Mouse (Mus musculus) forebrain, embryonic 15.5 days (tissue): ENCODE measurements around the gene Hp1bp3. TPM values are rescaled to one million over a fixed set of nuclear protein-coding genes. Genes with fewer than 3 reads are reported as not detected.

Experiments used
- ATAC-seq: fragments of 200-750 bp; cut with Nextera tagmentation; replicated peaks from 2 replicates; pipeline ENCODE4 v1.8.0; 2017; ENCODE audit warnings: mild to moderate bottlenecking, moderate TSS enrichment, moderate library complexity
- H3K27ac ChIP-seq: fragments of 300-500 bp; sonication (generic); replicated peaks from 2 replicates; pipeline ENCODE4 v1.5.1; 2015; ENCODE audit warnings: mild to moderate bottlenecking, inconsistent platforms
- H3K27me3 ChIP-seq: fragments of 300-500 bp; sonication (generic); 2 replicates; pipeline ENCODE4 v1.6.1; 2015; ENCODE audit warnings: inconsistent platforms
- H3K36me3 ChIP-seq: fragments of 300-500 bp; sonication (generic); 2 replicates; pipeline ENCODE4 v1.6.1; 2015; ENCODE audit warnings: mild to moderate bottlenecking, inconsistent platforms
- H3K4me1 ChIP-seq: fragments of 300-500 bp; sonication (generic); 2 replicates; pipeline ENCODE4 v1.6.1; 2015; ENCODE audit warnings: inconsistent platforms
- H3K4me2 ChIP-seq: fragments of 300-500 bp; sonication (generic); replicated peaks from 2 replicates; pipeline ENCODE4 v1.6.1; 2015; ENCODE audit warnings: mild to moderate bottlenecking, inconsistent platforms
- H3K4me3 ChIP-seq: fragments of 300-500 bp; sonication (generic); 2 replicates; pipeline ENCODE4 v1.5.1; 2015; ENCODE audit warnings: mild to moderate bottlenecking, inconsistent platforms
- H3K9ac ChIP-seq: fragments of 300-500 bp; sonication (generic); replicated peaks from 2 replicates; pipeline ENCODE4 v1.6.1; 2015; ENCODE audit warnings: mild to moderate bottlenecking, inconsistent platforms
- H3K9me3 ChIP-seq: fragments of 300-500 bp; sonication (generic); 2 replicates; pipeline ENCODE4 v1.6.1; 2016; ENCODE audit warnings: inconsistent platforms
- WGBS: fragments of 180-500 bp; shearing (Covaris S2); methylation state at CpG from one replicate; pipeline ENCODE4 v1.1.7; 2015; ENCODE audit warnings: mixed read lengths; 5-methylcytosine and 5-hydroxymethylcytosine counted together
- polyA plus RNA-seq: library from polyadenylated mRNA; unstranded; fragments of >200 nt; fragmentation: Nextera tagmentation; extraction: Ambion mirVana; gene quantifications from 2 replicates; pipeline ENCODE4 v1.2.1, GENCODE M21; 2015

Gene Hp1bp3
- polyA plus RNA-seq, 1 experiment from 2014 or later, result 262 TPM

DNA sequence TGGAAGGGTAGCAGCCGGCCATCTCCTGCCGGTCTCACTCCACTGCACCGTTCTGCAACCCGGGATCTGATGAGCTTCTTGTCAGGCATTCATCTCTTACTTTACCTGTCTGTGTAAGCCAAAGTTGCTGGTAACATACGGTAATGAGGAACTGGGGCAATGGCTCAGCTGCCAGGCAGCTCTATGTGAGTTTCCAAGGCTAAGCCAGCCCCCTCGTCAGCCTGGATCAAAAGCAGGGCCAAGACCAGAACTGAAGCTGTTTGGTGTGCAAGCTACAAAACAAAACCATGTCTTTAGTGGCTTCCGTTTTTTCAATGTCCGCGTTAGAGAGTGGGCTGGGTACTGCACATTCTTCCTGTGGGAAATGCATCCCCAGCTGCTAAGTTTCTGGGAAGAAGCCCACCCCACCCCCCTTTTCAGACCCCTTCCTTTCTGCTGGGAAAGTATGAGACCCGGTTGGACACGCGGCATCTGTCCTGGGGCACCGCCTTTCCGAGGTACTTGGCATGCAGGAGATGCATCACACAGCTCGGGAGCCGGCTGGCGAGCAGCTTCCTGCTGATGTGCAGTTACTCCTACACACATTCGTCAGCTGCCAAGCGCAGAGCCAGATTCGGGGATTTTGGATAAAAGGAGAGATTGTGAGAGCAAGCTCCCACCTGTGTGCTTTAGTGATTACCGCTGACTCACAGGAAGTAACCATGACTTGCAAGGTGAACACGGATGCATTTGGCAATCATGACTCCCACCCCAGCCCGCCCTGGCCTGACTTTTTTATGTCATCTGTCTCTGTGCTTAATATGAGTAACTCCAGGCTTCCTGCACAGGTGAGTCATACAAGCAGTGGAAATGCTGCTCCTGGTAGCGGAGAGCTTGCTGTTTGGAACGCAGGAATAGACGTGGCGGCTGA lies 30.9 kb downstream of the Hp1bp3 start:
- H3K27ac ChIP-seq, result no peak overlapping the region; the same call in 1 of the 2 replicates
- H3K4me3 ChIP-seq, result no peak overlapping the region
- no peak for ATAC-seq
- 70% methylated on average over 27 of the region's 27 CpGs for WGBS
- H3K9ac ChIP-seq, result no peak overlapping the region
- H3K9me3 ChIP-seq, result no peaks in the 10 kb centered on the region
- H3K4me1 ChIP-seq, result peaks cover 23% of the 10 kb centered on the region
- no peaks in the 10 kb centered on the region; the same call in 1 of the 2 replicates for H3K27me3 ChIP-seq
- no peak overlapping the region for H3K4me2 ChIP-seq
- peaks cover 56% of the 10 kb centered on the region for H3K36me3 ChIP-seq

DNA sequence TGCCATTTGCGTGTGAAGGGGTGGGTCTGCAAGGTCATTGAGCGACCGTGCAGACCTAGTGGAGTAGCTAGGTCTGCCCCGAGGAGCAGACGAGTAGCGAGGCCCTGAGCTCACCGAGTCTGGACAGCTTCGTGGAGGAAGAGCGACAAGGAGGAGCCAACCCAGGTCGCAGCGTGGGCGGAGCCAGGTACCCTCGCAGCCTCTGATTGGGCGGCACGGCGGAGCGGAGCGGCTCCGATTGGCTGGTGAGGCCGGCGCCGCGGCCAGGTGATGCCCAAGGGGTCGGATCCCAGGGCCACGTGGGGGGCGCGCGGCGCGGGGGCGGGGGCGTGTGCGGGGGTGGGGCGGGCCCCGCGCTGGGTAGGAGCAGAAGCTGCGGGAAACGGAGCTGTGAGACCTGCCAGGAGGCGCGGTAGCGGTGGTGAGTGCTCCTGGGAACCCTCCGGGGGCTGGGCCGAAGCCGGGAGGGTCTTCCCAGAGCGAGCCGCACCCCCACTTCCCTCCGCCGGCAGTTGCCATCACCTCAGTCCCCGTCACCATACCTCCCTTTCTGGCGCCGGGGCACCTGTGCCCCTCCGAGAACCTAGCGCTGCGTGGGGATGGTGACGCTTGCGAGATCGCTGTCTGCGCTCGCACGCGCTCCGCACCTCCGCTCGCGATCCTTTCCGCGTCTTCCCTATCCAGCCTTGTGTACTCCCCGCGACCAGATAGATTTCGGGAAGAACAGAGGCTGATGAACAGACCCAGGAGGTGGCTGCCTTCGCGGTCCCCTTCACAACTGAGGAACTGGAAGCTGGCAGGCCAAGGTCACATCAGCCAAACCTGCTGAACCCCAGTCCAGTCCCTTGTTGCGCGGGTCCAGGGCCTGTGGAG lies 34.2 kb downstream of the Hp1bp3 start, which contains the start of the genes Sh2d5 and Kif17:
Sh2d5 (plus strand) TSS at position 316 of the 873 bp plus-strand sequence.
Kif17 (plus strand) TSS at position 348 of the 873 bp plus-strand sequence.
- H3K4me3 ChIP-seq, result peak within 1 kb of the TSS; percentile 61
- peaks cover 15% of the 10 kb centered on the region; the same call in 1 of the 2 replicates for H3K27me3 ChIP-seq
- peak within 1 kb of the TSS; percentile 64 for H3K9ac ChIP-seq
- H3K9me3 ChIP-seq, result no peaks in the 10 kb centered on the region
- peak within 1 kb of the TSS; percentile 97 for H3K4me2 ChIP-seq
- H3K27ac ChIP-seq, result 0 out of 2 replicates have a peak within 1 kb of the TSS, but pooled peaks have one; percentile 23
- under 1% methylated on average over 71 of the region's 74 CpGs for WGBS
- peaks cover 32% of the 10 kb centered on the region for H3K4me1 ChIP-seq
- peaks cover 25% of the 10 kb centered on the region for H3K36me3 ChIP-seq
- ATAC-seq, result peak; percentile 90

DNA sequence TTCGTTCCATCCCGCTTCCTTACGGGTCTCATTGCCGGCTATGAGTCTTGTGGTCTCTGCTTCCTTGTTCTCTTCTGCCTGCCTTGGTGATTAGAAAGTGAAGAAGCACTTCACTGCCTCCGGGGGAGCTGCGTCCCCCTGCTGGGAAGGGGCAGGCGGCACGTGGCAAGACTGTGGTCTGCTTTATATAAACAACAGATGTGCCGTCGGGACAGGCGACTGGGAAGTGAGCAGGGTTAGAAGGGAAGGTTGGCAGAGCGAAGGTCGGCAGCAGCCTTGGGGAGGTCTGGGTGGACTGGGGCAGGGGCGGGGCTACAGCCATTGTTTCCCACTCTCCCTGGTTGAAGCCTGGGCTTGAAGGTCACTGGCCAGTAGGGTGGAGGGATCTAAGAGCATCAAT lies 35.7 kb downstream of the Hp1bp3 start:
- under 1% methylated on average over 14 of the region's 14 CpGs for WGBS
- no peak overlapping the region for H3K27ac ChIP-seq
- ATAC-seq, result no peak

DNA sequence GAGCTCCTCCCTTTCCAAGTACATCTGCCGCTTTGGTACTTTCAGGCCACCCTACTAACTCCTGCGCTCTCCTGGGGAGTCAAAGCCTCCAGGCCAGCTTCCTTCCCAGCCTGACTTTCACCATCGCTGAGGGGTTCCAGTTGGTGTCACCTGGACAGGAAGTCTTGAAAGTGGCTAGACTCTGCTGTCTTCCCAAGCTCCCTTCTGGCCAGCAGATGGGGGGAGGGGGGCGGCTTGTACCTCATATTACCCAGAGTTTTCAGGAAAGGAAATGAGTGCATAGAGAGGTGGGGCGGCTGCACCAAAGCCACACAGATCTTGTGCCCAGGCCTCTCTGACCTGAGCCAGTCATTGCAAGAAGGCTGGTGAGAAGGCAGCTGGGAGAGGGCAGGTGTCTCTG lies 36.1 kb downstream of the Hp1bp3 start:
- 14% methylated on average over 5 of the region's 5 CpGs for WGBS
- Histone ChIP-seq H3K27ac (no peak overlapping the region), H3K4me3 (peak overlapping the region; percentile 61), H3K4me2 (peak overlapping the region; percentile 97), H3K4me1 (peaks cover 32% of the 10 kb centered on the region), H3K9me3 (no peaks in the 10 kb centered on the region), H3K9ac (peak overlapping the region; percentile 64), H3K27me3 (peaks cover 15% of the 10 kb centered on the region; the same call in 1 of the 2 replicates), H3K36me3 (peaks cover 7% of the 10 kb centered on the region)
- ATAC-seq, result no peak

More for the DNA sequence above, 35.7 kb downstream of the Hp1bp3 start:
- peak overlapping the region; percentile 61 for H3K4me3 ChIP-seq
- peaks cover 11% of the 10 kb centered on the region for H3K36me3 ChIP-seq
- H3K4me2 ChIP-seq, result peak overlapping the region; percentile 97
- H3K9ac ChIP-seq, result peak overlapping the region; percentile 64
- H3K9me3 ChIP-seq, result no peaks in the 10 kb centered on the region
- H3K27me3 ChIP-seq, result peaks cover 15% of the 10 kb centered on the region; the same call in 1 of the 2 replicates
- H3K4me1 ChIP-seq, result peaks cover 32% of the 10 kb centered on the region

DNA sequence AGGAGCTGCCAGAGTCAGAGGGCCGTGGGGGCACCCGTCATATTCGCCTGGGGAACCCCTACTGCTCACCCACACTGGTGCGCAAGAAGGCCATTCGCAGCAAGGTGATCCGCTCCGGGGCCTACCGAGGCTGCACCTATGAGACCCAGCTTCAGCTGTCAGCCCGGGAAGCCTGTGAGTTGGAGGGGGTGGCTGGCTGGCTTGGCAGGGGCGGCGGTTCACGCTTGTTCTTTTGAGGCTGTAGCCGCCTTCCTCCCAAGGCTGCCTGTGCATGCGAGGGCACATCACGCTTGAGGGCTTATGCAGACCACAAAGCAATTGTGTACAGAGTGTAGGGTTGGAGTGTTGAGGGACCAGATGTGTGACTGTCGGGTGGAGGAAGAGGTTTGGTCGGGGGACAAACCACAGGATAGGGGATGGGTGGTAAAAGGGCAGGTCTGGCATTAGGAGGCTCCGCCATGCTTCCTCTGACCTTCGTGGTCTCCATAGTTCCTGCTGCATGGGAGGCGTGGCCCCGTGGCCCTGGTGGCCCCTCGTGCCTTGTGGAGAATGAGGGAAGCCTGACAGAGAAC lies 41.1 kb downstream of the Hp1bp3 start:
- H3K4me1 ChIP-seq, result peaks cover 7% of the 10 kb centered on the region
- peaks cover 15% of the 10 kb centered on the region; the same call in 1 of the 2 replicates for H3K27me3 ChIP-seq
- ATAC-seq, result no peak
- H3K27ac ChIP-seq, result no peak overlapping the region
- WGBS, result 84% methylated on average over 22 of the region's 22 CpGs
- no peak overlapping the region for H3K4me3 ChIP-seq
- H3K9ac ChIP-seq, result no peak overlapping the region
- H3K9me3 ChIP-seq, result no peaks in the 10 kb centered on the region
- H3K4me2 ChIP-seq, result no peak overlapping the region
- H3K36me3 ChIP-seq, result no peaks in the 10 kb centered on the region

DNA sequence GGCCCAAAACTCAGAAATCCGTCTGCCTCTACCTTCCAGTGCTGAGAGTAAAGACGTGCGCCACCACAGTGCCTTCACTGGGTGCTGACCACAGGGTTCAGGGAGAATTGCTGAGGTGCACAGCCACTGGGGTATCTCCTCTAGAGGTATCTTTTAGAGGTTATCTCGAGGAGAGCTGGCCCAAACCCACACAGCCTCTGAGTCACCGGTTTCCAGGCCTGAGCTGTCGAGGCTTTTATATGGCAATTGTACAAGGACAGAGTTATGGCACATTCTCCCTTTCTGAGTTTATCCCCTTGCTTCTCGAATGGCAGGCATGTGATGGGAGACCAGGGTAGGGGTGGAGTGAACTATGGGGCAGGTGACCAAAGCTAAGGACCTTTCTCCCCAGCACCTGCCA lies 42.6 kb downstream of the Hp1bp3 start:
- ATAC-seq, result no peak
- Histone ChIP-seq H3K4me1 (peaks cover 7% of the 10 kb centered on the region), H3K4me2 (no peak overlapping the region), H3K9ac (no peak overlapping the region), H3K36me3 (no peaks in the 10 kb centered on the region), H3K9me3 (no peaks in the 10 kb centered on the region), H3K27me3 (peaks cover 15% of the 10 kb centered on the region), H3K27ac (no peak overlapping the region), H3K4me3 (no peak overlapping the region)
- 80% methylated on average over 7 of the region's 7 CpGs for WGBS

DNA sequence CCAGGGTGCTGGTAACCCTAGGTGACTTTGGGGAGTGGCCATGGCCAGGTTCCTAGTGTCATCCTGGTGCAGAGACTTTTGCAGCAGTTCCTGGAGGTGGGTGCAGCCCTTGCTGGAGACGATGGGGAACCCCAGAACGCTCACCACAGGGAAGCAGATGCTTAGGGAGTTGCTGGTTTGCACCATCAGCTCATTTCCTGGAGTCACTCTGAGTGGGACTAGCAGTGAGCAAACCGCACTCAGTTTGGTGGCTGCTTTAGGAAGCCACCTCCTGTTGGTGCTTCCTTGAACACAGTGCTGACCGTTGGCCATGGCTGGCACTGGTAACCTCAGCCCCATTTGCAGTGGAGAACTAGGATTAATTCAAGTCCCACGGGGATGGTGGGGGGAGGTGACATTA lies 43.4 kb downstream of the Hp1bp3 start:
- Histone ChIP-seq H3K4me2 (no peak overlapping the region), H3K27me3 (peaks cover 9% of the 10 kb centered on the region; the same call in 1 of the 2 replicates), H3K4me3 (no peak overlapping the region), H3K36me3 (no peaks in the 10 kb centered on the region), H3K27ac (no peak overlapping the region), H3K4me1 (peaks cover 7% of the 10 kb centered on the region), H3K9me3 (no peaks in the 10 kb centered on the region), H3K9ac (no peak overlapping the region)
- no peak for ATAC-seq
- 87% methylated on average over 5 of the region's 5 CpGs for whole genome bisulfite sequencing

DNA sequence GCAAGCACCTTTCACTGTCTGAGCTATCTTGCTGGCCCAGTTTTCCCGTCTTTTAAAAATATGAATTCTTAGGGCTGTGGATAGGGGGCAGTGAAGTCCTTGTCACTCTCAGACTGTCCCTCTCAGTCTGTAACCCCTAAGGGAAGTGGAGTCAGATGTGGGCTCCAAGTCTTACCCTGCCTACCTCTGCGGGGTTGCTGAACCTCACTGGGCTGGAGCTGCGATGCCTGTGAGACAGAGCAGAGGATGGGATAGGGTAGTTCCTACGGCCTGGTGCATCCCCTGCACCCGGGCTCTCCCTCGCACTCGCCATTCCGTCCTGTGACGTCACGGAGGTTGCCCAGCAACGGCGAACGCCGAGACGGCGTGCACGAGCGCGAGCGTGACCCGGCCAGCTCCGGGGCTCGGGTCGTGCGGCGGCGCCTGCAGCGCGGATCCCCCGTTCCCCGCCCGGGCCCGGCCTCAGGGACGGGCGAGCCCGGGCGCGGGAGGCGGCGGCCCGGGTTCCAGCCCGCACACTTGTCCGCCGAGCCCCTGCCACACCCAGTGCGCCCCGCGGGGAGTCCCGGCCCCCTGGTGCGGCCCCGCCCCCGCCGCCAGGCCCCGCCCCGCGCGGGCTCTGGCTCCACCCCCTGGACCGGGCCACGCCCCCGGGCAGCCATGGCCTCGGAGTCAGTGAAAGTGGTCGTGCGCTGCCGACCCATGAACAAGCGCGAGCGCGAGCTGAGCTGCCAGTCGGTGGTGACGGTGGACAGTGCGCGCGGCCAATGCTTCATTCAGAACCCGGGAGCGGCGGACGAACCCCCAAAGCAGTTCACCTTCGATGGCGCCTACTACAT lies 46.0 kb downstream of the Hp1bp3 start:
- Histone ChIP-seq H3K4me2 (peak overlapping the region; percentile 88), H3K9me3 (no peaks in the 10 kb centered on the region), H3K27ac (no peak overlapping the region; the same call in 1 of the 2 replicates), H3K9ac (peak overlapping the region; percentile 39), H3K36me3 (no peaks in the 10 kb centered on the region), H3K27me3 (peaks cover 9% of the 10 kb centered on the region; the same call in 1 of the 2 replicates), H3K4me3 (peak overlapping the region; percentile 60), H3K4me1 (peaks cover 7% of the 10 kb centered on the region)
- ATAC-seq, result peak; percentile 88
- under 1% methylated on average over 74 of the region's 78 CpGs for WGBS

DNA sequence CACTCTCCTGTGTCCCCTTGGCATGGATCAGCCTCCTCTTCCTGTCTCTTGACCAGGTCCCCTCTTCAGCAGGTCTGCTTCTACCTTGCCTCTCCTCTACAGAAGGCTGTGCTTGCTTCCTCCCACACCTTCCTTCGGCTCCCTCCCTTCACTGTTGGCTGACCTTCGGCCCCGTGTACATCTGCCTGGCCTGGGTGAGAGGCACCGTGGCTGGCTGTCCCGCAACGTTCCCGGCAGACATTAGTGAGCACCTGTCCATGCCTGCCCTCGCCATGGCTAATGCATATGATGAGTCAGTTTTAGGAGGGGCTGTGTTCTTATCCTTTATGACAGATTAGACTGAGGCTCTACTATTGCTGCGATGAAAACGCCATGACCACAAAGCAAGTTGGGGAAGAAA lies 51.8 kb downstream of the Hp1bp3 start:
- Histone ChIP-seq H3K4me3 (no peak overlapping the region), H3K36me3 (no peaks in the 10 kb centered on the region), H3K9me3 (no peaks in the 10 kb centered on the region), H3K27ac (no peak overlapping the region), H3K4me2 (no peak overlapping the region), H3K9ac (no peak overlapping the region), H3K4me1 (peaks cover 5% of the 10 kb centered on the region), H3K27me3 (peaks cover 6% of the 10 kb centered on the region; the same call in 1 of the 2 replicates)
- WGBS, result 90% methylated on average over 10 of the region's 10 CpGs
- no peak for ATAC-seq

DNA sequence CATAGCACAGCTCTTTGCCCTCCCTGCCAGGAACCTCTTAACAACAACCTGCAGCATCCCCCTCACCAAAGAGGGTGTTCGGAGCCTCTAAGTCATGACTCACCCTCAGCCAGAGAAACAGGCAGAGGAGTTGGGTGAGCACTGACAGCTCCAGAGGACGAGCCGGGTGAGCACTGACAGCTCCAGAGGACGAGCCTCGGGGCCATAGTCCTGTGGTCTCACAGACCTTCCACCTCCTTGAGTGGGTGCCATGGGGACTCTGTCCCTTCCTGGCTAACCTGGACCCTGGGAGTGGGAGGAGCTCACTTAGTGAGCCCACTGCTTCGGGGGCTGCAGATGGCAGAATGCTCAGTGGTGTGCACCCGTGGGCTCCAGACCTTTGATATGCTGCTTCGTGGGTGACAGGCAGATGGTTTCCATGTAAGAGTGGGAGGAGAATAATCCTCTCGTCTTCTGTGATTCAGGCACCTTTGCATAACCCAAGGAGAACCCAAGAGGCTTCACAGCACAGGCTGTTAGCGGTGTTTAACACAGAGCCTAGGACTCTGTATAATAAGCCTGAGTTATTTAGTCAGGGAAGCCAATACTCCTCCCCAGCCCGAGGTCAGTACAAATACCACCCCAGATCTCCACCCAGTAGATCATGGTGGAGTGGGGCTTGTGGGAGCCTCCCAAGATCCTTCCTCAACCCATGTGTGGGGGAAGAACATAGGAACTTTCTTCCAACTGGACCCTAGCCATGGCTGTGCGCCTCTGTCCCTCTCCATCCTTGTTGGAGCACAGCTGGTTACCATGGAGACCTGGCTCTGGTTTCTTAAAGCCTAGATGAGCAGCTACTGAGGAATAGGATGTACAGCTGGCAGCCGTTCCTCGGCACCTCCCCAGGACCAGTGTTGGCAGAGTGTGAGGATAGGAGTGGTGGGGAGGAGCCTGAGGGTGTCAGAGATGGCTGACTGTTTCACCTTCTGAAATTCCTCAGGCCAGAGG lies 56.2 kb downstream of the Hp1bp3 start:
- Histone ChIP-seq H3K27ac (no peak overlapping the region), H3K4me3 (no peak overlapping the region), H3K9ac (no peak overlapping the region), H3K27me3 (no peaks in the 10 kb centered on the region), H3K4me1 (peaks cover 6% of the 10 kb centered on the region), H3K36me3 (no peaks in the 10 kb centered on the region), H3K4me2 (no peak overlapping the region), H3K9me3 (no peaks in the 10 kb centered on the region)
- 67% methylated on average over 14 of the region's 14 CpGs for WGBS
- 0 out of 2 replicates have a peak, but pooled peaks have one; percentile 43 for ATAC-seq
